Mouse (Mus musculus): Measurements from ENCODE around the gene Ipp. TPM values are rescaled to one million over a fixed set of nuclear protein-coding genes. Genes with fewer than 3 reads are reported as not detected.

Gene Ipp
- polyA plus RNA-seq (2016; fragmentation: Nextera tagmentation; extraction: Ambion mirVana), result 19.0 and 19.2 TPM in 2 replicates

- WGBS, result 2% methylated on average over 55 of the region's 55 CpGs
- H3K27me3 ChIP-seq, result no peaks in the 10 kb centered on the region
- no peaks in the 10 kb centered on the region for H3K9me3 ChIP-seq
- peak; percentile 97 for ATAC-seq (ENCODE audit: insufficient number of reproducible peaks, insufficient read depth, low FRiP score, low TSS enrichment, low read depth)
- H3K4me3 ChIP-seq (replicated peaks), result peak within 1 kb of the TSS; percentile 64
- H3K4me2 ChIP-seq, result peak within 1 kb of the TSS; percentile 67
- peaks cover 13% of the 10 kb centered on the region; the same call in 1 of the 2 replicates for H3K36me3 ChIP-seq
- H3K27ac ChIP-seq, result peak within 1 kb of the TSS; percentile 95
- peaks cover 8% of the 10 kb centered on the region for H3K4me1 ChIP-seq (replicated peaks)
- H3K9ac ChIP-seq (replicated peaks), result peak within 1 kb of the TSS; percentile 82
Observed at GRCm38 (mm10) chr4:116507425-116508218, at the start of gene Ipp. TSS of gene Ipp (plus strand) at chr4:116507549.

GRCm38 (mm10) chr4:116461943-116462342 lies 45.4 kb upstream of the Ipp start:
- Histone ChIP-seq H3K27me3 (no peaks in the 10 kb centered on the region), H3K27ac (no peak overlapping the region), H3K9me3 (no peaks in the 10 kb centered on the region), H3K4me1 (replicated peaks) (peaks cover 21% of the 10 kb centered on the region), H3K9ac (replicated peaks) (no peak overlapping the region), H3K4me3 (replicated peaks) (no peak overlapping the region), H3K36me3 (no peaks in the 10 kb centered on the region), H3K4me2 (0 out of 2 replicates have a peak overlapping the region, but pooled peaks have one; percentile 67)
- no peak for ATAC-seq (ENCODE audit: insufficient number of reproducible peaks, insufficient read depth, low FRiP score, low TSS enrichment, low read depth)
- WGBS, result 95% methylated on average over 3 of the region's 3 CpGs

- peak overlapping the region; percentile 98 for H3K4me3 ChIP-seq (replicated peaks)
- no peaks in the 10 kb centered on the region for H3K27me3 ChIP-seq
- peaks cover 21% of the 10 kb centered on the region for H3K4me1 ChIP-seq (replicated peaks)
- peak overlapping the region; percentile 67 for H3K4me2 ChIP-seq
- no peaks in the 10 kb centered on the region for H3K36me3 ChIP-seq
- WGBS, result 1% methylated on average over 70 of the region's 74 CpGs
- peak overlapping the region; percentile 96 for H3K9ac ChIP-seq (replicated peaks)
- peak; percentile 76 for ATAC-seq (ENCODE audit: insufficient number of reproducible peaks, insufficient read depth, low FRiP score, low TSS enrichment, low read depth)
- peaks cover 7% of the 10 kb centered on the region; the same call in 1 of the 2 replicates for H3K9me3 ChIP-seq
- H3K27ac ChIP-seq, result peak overlapping the region; percentile 91
Observed at GRCm38 (mm10) chr4:116463231-116464125, 43.9 kb upstream of the Ipp start.

GRCm38 (mm10) chr4:116464126-116464981 lies 43.0 kb upstream of the Ipp start, which contains the start of gene Mast2:
TSS of gene Mast2 (minus strand) at chr4:116464183.
- H3K4me3 ChIP-seq (replicated peaks), result peak within 1 kb of the TSS; percentile 98

GRCm38 (mm10) chr4:116481322-116481721 lies 26.0 kb upstream of the Ipp start:
- WGBS, result 74% methylated on average over 2 of the region's 2 CpGs
- no peak for ATAC-seq (ENCODE audit: insufficient number of reproducible peaks, insufficient read depth, low FRiP score, low TSS enrichment, low read depth)
- Histone ChIP-seq H3K36me3 (no peaks in the 10 kb centered on the region), H3K9me3 (no peaks in the 10 kb centered on the region), H3K27me3 (0 out of 2 replicates have a peak, but pooled peaks cover 3% of the 10 kb centered on the region), H3K4me3 (replicated peaks) (no peak overlapping the region), H3K4me2 (no peak overlapping the region), H3K4me1 (replicated peaks) (peaks cover 7% of the 10 kb centered on the region; the same call in 1 of the 2 replicates), H3K27ac (no peak overlapping the region), H3K9ac (replicated peaks) (no peak overlapping the region)

More at GRCm38 (mm10) chr4:116464126-116464981, 43.0 kb upstream of the Ipp start, which contains the start of gene Mast2:
- Histone ChIP-seq H3K9ac (replicated peaks) (peak within 1 kb of the TSS; percentile 96), H3K9me3 (peaks cover 7% of the 10 kb centered on the region; the same call in 1 of the 2 replicates), H3K27me3 (no peaks in the 10 kb centered on the region), H3K27ac (peak within 1 kb of the TSS; percentile 91), H3K4me1 (replicated peaks) (peaks cover 21% of the 10 kb centered on the region), H3K36me3 (no peaks in the 10 kb centered on the region), H3K4me2 (peak within 1 kb of the TSS; percentile 67)
- peak; percentile 89 for ATAC-seq (ENCODE audit: insufficient number of reproducible peaks, insufficient read depth, low FRiP score, low TSS enrichment, low read depth)
- WGBS, result 7% methylated on average over 24 of the region's 68 CpGs

- H3K36me3 ChIP-seq, result no peaks in the 10 kb centered on the region
- 0 out of 2 replicates have a peak, but pooled peaks cover 3% of the 10 kb centered on the region for H3K27me3 ChIP-seq
- H3K4me1 ChIP-seq (replicated peaks), result peaks cover 7% of the 10 kb centered on the region; the same call in 1 of the 2 replicates
- no peak overlapping the region for H3K9ac ChIP-seq (replicated peaks)
- H3K4me3 ChIP-seq (replicated peaks), result no peak overlapping the region
- ATAC-seq (ENCODE audit: insufficient number of reproducible peaks, insufficient read depth, low FRiP score, low TSS enrichment, low read depth), result peak; percentile 59; the same call in 1 of the 2 replicates
- H3K4me2 ChIP-seq, result no peak overlapping the region
- H3K9me3 ChIP-seq, result no peaks in the 10 kb centered on the region
- peak overlapping the region; percentile 66; the same call in 1 of the 2 replicates for H3K27ac ChIP-seq
- WGBS, result 9% methylated on average over 2 of the region's 2 CpGs
Observed at GRCm38 (mm10) chr4:116483476-116483875, 23.9 kb upstream of the Ipp start.

GRCm38 (mm10) chr4:116491119-116491536 lies 16.2 kb upstream of the Ipp start:
- Histone ChIP-seq H3K9ac (replicated peaks) (no peak overlapping the region), H3K4me2 (no peak overlapping the region), H3K9me3 (no peaks in the 10 kb centered on the region; the same call in 1 of the 2 replicates), H3K27ac (no peak overlapping the region), H3K27me3 (no peaks in the 10 kb centered on the region), H3K4me3 (replicated peaks) (no peak overlapping the region), H3K4me1 (replicated peaks) (no peaks in the 10 kb centered on the region), H3K36me3 (no peaks in the 10 kb centered on the region)
- WGBS, result 81% methylated on average over 2 of the region's 2 CpGs
- ATAC-seq (ENCODE audit: insufficient number of reproducible peaks, insufficient read depth, low FRiP score, low TSS enrichment, low read depth), result no peak

- Histone ChIP-seq H3K9me3 (no peaks in the 10 kb centered on the region; the same call in 1 of the 2 replicates), H3K4me2 (no peak overlapping the region), H3K27me3 (no peaks in the 10 kb centered on the region), H3K4me3 (replicated peaks) (no peak overlapping the region), H3K9ac (replicated peaks) (no peak overlapping the region), H3K4me1 (replicated peaks) (no peaks in the 10 kb centered on the region), H3K27ac (no peak overlapping the region), H3K36me3 (no peaks in the 10 kb centered on the region)
- 84% methylated on average over 2 of the region's 2 CpGs for WGBS
- ATAC-seq (ENCODE audit: insufficient number of reproducible peaks, insufficient read depth, low FRiP score, low TSS enrichment, low read depth), result no peak
Observed at GRCm38 (mm10) chr4:116491886-116492285, 15.5 kb upstream of the Ipp start.

- H3K4me2 ChIP-seq, result no peak overlapping the region
- no peak overlapping the region for H3K4me3 ChIP-seq (replicated peaks)
- no peak overlapping the region for H3K27ac ChIP-seq
- H3K27me3 ChIP-seq, result no peaks in the 10 kb centered on the region
- H3K9me3 ChIP-seq, result no peaks in the 10 kb centered on the region; the same call in 1 of the 2 replicates
- no peak for ATAC-seq (ENCODE audit: insufficient number of reproducible peaks, insufficient read depth, low FRiP score, low TSS enrichment, low read depth)
- no peaks in the 10 kb centered on the region for H3K4me1 ChIP-seq (replicated peaks)
- 79% methylated on average over 4 of the region's 4 CpGs for WGBS
- no peaks in the 10 kb centered on the region for H3K36me3 ChIP-seq
- no peak overlapping the region for H3K9ac ChIP-seq (replicated peaks)
Observed at GRCm38 (mm10) chr4:116492460-116492859, 14.9 kb upstream of the Ipp start.

GRCm38 (mm10) chr4:116493646-116494045 lies 13.7 kb upstream of the Ipp start:
- no peak for ATAC-seq (ENCODE audit: insufficient number of reproducible peaks, insufficient read depth, low FRiP score, low TSS enrichment, low read depth)
- H3K4me2 ChIP-seq, result no peak overlapping the region
- 81% methylated on average over 5 of the region's 5 CpGs for WGBS
- no peak overlapping the region for H3K4me3 ChIP-seq (replicated peaks)
- H3K27ac ChIP-seq, result no peak overlapping the region
- H3K4me1 ChIP-seq (replicated peaks), result no peaks in the 10 kb centered on the region
- H3K36me3 ChIP-seq, result no peaks in the 10 kb centered on the region
- no peaks in the 10 kb centered on the region for H3K27me3 ChIP-seq
- no peak overlapping the region for H3K9ac ChIP-seq (replicated peaks)
- no peaks in the 10 kb centered on the region; the same call in 1 of the 2 replicates for H3K9me3 ChIP-seq
